Mouse (Mus musculus) adipocyte (in vitro differentiated cells): ENCODE data around the gene Cpne5.
A peak's percentile ranks its signal among the peaks of the same experiment; 100 is the strongest.

Source experiments
- DNase-seq: peaks from one replicate; pipeline ENCODE4 v3.0.0-alpha.2; 2016; ENCODE audit warnings: low spot score

Cpne5 gene

DNA sequence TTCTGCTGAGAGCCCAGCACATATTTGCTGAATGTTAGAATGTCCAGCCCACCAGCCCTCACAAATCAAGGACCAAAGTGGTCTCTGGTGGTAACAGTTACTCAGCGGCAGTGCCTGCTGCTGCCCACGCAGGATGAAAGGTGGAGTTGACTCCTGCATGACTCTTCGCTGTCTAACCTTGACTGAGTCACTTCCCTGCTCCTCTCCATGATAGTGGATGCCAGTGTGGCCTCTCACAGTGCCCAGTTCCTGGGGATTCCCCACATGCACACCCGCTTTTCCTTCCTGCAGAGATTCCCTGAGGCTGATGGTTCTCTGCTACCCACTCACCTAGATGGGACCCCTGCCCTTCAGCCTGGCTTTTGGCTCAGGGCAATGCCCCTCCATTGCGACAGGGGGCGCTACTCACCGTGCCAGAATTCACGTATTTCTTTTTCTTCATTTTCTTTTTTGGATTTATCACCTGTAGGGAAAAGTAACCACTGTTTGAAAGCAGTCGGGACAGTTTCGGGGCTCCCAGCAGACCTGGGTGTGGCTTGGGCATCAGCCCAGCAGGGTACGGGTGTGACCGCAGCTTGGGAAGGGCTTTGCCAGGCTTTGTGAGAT lies 68.9 kb downstream of the Cpne5 start:
- DNase-seq, result no peak

DNA sequence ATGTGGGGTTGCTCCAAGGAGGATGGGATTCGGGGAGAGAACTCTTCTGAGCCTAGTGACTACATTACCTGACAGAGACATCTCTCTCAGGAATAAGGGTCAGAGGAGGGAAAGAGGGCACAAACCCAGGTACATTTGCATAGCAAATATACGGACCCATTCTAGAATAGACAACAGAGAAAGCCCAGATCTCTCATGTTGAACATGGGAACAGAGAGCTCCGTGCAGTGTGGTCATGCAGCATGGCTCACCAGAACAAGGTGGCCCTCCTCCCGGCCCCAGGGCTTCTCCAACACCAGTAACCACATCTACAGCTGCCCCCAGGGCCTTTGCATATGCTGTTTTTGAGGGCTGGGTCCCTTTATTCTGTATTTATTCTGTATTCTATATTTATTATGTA lies 69.5 kb downstream of the Cpne5 start:
- no peak for DNase-seq

DNA sequence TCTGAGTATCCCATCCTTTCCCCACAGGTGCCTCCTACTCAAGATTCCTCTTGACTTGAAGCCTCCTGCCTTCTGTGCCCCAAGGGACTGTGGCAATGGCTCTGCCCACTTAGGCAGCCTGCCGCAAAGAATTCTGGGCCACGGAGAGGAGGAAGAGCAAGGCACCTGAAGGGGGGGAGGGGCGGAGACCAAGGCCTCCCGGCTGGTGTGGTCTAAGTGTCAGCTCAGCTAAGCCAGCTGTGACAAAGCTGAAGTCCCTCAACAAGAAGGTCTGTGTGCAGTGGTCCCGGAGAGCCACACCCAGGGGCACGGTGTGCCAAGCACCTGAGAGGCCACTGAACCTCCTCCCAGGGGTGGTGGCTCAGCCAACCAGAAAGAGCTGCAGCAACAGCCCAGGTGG lies 70.6 kb downstream of the Cpne5 start:
- no peak for DNase-seq

DNA sequence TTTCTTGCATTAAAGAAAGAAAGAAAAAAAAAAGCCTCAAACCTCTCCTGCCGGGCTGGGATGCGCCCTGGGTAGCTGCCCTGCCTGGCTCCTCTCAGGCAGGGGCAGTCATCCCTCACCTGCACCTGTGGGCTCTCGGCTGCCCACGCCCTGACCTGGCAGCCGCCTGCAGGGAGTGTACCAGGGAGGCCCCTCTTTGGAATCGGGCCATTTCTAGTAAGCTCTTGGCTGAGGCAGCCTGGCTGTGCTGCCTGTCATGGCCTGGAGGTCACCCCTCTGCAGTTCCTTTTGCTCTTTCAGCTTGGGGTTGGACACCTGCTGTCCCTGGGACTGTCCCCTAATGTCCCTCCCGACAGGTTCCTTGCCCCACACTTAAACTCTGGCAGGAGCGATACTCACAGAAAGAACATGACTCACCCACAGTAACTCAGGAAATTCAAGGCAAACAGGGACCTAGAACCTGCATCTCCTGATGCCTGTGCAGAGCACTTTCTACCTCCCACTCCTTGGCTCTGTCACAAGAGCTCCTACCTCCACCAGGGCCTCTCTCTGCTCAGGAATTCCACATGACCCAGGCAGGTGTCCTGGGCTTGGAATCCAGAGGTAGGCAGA lies 71.9 kb downstream of the Cpne5 start:
- DNase-seq, result no peak

DNA sequence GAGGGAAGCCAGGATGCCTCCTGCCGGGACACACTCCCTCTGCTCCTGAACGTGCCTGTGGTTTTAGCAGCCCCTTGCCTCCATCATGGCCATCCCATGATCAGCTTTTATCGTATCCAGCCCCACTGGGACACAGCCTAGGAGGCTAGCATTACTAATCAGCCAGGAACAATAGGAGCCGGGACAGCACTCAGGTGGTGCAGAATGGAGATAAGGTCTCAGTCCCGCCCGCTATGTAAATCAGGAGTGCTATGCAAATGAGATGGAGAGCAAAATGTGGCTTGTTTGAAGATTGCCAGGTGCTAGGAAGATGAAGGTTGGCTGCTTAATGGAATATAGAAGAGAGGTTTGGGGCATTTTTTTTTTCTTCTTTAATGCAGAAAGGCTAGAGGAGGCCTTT lies 72.5 kb downstream of the Cpne5 start:
- DNase-seq, result no peak

DNA sequence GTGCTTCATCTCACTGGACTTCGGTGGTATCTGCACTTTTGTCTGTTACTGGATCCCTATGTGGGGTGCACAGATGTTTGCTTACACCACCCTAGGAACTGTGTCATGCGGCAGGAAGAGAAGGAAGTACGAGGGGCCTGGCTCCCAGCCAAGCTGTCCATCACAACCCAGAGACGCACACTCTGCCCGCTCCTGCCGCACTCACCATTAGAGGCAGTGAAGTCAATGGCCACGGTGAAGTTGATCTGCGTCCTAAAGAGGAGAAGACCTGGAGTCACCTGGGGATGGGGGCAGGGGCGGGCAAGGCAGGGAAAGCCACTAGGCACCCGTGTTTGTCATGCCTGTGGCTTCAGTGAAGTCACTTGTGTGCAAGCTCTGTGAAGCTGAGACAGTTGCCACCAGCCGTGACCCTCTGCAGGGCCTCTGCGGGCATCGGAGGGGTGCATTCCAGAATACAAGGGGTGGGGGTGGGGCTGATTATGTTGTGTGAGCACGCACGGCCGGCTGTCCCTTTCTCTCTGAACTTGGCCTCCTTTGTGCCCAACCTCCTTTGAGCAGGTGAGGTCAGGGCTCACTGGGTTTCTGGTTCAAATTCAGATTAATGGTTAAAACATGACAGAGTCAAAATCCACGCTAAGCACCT lies 73.4 kb downstream of the Cpne5 start:
- DNase-seq, result no peak

DNA sequence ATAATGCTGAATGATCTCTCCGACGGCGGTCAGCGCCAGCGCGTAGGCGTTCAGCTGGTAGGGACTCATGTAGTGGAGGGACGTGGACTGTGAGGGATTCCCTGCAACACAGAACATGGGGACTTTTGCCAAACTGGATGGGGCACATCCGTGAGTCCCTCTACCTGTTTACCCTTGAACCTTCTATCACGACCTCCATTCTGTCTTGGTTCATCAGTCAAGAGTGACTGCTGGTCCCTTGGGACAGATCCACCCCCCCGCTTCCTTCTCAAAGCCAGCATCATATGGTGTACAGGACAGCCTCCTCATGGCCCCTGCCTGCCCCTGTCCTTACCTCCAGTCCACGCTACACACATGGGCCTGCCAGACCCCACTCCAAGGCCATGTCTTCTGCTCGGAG lies 75.6 kb downstream of the Cpne5 start:
- DNase-seq, result no peak

DNA sequence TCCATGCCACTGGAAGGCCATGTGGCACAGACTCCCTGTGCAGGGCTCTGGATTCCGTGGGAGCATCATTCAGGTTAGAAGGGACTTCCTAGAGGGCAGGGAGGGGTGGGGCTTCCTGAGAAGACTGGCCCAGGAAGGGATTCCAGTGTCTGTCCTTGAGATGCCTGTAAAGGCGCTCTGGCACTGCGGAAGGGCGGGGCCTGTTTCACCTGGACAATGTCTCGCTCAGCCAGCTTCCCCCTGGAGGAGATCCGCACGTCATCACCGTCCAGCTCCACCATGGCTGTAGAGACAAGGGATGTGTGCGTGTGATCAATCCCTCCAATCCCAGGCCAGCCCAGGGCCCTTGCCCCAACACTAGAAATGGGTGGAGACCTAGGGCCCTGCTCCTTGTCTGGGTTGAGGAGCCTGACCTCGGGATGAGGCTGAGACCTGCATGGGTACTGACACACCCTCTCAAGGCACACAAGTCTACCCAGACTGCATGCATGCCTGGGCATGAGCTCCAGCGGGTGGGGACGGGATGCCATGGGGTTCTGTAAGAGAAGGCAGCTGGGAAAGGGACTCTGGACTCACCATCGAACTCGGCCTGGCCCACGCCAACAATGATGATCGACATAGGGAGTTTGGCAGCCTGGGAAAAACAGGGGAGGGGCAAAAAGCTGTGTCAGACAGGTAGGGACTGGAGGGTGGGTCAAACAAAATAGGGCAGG lies 78.1 kb downstream of the Cpne5 start:
- no peak for DNase-seq

DNA sequence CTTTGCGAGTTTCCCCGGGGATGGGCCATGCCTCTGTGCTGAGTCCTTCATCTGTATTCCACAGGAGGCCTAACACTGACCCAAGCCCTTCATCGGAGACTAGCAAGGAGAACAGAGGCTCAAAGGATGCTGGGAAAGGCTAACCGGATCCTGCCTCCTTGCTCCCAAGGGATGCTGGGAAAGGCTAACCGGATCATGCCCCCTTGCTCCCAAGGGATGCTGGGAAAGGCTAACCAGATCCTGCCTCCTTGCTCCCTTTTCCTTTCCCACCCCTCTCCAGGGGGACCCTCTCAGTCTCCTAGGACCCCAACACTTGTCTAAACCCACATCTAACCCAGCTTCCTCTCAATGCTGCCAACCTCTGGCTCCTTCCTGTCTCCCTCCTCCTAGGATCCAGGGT lies 78.6 kb downstream of the Cpne5 start:
- DNase-seq, result no peak

DNA sequence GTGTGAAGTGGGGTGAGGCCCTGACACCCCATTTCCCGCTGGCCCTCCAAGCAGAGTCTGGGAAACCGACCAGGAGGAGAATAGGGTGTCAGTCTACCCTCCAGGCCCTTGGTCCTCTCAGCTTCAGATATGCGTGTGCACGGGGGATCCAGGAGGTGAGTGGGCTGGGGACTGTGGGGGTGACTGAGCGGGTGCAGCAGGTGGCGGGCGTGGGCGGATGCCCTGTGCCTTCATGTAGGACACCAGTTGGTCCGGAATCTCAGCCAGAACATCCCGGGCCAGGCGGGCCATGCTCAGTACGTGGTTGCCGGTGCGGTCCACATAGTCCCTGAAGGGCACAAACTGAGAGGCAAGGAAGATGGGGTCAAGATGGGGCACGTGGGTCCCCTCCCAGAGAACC lies 79.1 kb downstream of the Cpne5 start:
- no peak for DNase-seq

DNA sequence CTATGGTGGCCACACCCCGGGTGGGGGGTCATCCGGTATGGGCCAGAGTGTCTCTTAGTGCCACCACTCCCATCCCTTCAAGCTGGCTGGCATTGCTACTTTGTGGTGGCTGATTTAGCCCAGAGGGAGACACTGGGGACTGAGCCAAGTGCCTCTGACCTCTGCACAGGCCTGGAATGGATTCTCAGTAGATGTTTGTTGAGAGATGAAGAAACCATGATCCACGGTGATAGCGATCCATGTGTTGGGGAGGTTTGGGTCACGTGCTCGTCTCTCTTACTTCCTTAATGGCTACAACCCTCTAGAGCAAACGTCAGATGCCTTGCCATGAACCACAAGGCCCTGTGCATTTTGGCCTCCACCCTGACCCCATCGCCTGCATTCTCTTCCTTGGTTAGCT lies 81.1 kb downstream of the Cpne5 start:
- DNase-seq, result peak; percentile 94

DNA sequence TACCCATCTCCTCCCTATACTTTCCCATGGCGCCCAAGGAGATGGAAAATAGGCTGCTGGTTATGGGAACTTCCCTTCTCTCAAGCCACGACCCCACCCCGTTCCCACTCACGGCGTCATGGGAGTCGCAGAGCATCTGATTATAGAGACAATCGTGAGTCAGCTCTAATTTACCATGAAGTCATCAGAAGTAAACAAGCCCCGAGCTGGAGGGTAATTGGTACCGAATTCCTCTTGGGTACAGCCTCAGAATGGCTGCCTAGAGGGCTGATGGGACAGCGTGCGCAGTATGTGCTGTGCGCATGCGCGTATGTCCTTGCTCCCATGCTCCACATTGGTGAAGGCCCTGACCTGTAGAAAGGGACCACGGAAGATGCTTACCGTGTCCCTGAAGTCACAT lies 81.6 kb downstream of the Cpne5 start:
- peak; percentile 27 for DNase-seq

DNA sequence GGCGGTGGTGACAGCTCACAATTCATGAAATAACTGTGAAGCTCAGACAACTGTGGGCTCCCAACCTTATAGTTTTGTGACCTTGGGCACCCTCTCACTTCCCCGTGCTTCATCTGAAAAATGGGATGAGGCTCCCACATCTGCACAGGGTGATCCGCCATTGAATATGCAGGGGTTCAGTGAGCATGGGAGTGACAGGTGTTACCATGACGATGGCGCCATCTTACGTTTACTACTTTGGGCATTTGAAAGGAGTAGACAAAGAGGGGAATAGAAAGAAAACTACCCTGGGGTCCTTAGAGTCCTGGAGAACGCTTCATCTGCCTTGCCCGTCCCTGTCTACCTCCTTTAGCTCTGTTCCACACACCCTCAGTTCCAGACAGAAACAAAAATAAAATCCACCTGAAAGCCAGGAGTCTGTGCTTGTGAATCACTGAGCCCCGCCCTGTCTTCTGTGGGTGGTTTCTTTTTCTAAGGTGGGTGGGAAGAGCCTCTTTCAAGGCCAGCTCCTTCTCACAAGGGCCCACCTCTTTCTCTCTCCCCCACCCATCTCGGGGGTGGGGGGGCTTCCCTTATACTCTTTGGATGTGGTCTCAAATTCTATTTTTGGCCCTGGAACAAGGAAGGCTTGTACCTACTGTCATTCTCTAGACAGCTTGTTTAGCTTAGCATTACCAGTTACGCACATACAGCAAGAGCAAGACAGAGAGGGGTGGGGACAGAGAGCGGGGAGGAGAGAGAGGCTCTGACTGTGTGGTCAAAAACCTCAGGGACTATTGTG lies 82.4 kb downstream of the Cpne5 start:
- no peak for DNase-seq

DNA sequence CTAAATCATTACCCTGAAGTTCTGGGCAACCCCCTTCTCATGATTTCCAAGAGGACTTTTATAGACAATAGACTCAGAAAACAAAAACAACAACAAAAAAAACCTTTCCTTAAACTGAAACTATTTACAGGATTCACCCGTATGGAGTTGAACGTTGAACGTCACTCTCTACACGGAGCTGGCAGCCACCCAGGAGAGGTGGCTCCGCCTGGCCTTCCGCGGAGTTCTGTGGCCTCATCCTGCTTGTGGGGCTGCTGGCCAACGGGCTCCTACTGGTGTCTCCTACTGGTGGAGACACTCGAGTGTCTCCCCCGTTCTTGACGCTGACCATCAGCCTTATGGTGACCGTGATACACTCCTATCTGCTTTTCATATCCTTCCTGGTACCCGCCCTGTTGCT lies 83.7 kb downstream of the Cpne5 start:
- DNase-seq, result no peak

DNA sequence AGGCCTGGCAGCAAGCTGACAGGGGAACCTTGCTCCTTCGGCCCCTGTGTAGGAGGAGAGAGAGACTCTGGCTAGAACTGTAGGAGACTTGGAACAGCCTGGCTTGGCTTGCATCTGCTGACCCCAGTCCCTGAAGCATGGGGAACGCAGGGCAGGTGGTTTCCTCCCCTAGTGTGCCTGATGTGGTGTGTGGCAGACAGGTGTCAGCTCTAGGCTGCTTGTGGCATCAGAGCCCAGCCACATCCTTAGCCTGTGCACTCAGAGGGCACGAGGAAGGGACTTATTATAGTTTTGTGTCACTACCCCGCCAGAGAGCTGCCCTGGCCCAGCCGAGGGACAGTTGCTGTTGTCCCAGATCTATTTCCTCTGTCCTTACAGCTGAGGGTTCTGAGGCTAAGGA lies 85.4 kb downstream of the Cpne5 start:
- DNase-seq, result no peak

DNA sequence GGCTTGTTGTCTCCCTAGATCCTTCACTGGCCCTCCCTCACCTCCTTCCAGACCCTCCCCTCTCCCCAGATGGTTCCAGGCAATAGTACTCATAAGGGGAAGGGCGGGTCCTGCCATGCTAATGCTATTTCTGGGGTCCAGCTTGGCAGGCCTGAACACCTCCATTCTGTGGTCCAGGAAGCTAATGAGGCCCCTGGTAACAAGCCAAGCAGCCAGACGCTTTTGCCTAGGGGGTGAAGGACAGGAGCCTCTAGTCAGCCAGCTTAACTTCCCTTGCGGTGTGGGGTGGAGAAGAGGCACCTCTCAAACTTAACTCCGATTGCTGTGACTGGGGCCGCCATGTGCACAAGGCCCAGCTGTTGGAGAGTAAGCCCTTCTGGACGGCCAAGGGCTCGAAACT lies 88.2 kb downstream of the Cpne5 start:
- DNase-seq, result no peak

DNA sequence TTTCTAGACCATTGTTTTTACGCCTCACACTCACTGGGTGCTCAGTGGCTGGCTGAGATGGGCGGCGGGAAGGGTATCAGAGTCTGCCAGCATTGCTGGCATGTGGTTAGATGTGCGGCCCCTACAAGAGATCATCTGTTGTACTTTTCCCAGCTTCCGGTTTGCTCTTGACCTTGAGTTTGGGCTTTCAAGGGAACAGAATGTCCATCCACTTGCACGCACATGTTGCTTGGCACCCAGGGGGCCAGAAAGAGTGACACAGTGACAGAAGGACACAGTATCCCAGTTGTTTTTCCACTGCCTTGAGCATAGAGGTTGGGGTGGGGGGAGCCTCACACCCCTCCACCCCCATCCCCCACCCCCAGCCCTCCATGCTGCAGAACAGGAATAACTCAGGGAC lies 90.2 kb downstream of the Cpne5 start:
- DNase-seq, result no peak

DNA sequence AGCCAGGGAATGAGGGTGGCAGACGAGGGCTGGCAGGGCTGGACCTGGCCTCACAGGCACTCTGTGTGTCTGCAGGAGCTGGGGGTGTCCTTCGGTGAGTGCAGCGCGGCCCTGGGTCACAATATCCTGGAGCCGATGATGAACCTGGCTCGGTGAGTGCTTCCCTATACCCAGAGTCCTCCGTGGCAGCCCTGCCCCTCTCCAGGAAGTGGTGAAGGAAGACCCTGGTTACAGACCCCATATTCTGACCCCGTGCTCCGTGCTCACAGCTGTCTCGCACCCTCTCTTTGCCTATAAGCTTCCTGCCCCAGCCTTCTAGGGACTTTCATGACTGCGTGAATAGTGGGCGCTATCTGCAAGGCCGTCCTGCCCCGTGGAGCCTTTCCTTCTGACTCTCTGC lies 90.7 kb downstream of the Cpne5 start:
- DNase-seq, result no peak

DNA sequence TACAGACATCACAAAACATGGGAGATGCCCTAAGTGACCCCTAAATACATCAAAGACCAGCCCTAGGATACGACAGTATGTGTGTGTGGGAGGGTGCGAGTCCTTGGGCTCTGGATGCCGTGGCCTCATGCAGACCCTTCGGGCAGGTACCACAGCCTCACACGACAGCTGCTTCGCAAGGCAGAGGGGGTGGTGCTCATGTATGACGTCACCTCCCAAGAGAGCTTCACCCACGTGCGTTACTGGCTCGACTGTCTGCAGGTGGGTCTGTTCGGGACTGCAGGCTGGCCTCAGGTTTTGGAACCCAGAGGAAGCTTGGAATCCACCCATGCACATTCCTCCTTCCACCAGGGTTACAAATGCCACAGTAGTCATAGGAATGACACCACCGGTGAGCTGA lies 92.9 kb downstream of the Cpne5 start:
- DNase-seq, result no peak

DNA sequence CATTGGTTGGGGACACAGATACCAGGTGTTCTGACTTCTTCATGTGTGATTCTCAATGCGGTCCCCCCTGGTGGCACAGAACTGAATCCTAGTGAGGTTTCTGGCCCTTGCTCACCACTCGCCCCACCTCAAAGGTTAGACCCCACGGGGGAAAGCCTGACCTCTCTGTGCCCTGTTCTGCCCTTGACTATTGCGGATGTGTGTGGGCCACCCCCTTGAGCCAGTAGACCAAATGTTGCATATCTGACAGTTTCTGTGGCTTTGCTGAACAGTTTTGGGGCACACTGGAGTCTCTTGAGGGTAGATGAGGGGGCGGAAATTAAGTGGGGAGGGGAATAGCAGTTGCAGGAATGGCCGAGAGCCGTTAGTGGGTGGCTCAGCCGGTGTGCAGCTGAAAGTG lies 94.7 kb downstream of the Cpne5 start:
- DNase-seq, result no peak

DNA sequence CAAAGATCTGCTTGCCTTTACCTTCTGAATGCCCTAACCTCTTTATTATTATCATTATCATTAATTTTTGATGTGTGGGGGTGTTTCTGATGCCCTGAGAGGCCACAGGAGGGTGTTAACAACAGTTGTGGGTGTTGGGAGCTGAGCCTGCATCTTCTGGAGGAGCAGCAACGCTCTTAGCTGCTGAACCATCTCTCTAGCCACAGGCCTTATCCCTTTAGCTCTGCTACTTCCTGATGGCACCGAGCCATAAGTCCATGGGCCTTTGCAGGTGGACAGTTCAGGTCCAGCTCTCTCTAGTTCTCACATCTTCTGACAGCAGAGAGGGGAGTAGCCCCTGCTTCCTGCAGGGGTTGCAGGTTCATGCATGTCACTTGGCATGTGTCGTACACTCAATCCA lies 96.4 kb downstream of the Cpne5 start:
- DNase-seq, result no peak

DNA sequence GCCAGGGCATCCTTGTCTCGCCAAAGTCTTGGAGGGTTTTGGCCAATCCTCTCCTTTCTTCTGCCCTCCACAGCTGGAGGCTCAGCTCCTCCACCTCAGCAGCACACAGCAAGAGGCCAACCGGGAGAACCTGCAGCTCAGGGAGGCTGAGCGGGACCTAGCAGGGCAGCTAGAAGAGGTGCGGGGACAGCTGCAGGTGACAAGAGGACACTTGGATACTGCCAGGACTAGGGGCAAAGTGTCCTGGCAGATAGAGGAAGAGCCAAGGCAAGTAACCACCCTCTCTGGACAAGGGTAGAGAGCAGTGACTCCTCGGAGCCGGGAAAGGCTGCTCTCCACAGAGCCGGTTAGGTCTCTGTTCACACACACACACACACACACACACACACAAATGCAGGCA lies 100.1 kb downstream of the Cpne5 start:
- no peak for DNase-seq

DNA sequence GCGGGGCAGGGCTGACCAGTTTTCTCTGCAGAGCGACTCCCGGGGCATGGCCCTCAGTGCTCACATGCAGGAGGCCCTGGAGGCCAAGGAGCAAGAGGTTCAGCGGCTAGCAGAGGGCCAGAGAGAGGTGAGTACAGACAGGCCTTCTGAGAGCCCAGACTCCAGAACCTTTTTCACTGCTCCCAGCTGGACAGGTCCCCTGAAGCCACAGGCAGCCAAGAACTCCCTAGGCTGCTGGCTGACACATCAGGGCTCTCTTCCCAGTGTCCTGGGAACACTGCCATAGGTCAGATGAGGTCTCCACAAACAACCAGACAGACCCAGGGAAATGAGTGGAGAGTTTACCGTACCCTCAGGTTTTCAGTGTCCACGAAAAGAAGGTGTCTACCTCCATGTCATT lies 101.7 kb downstream of the Cpne5 start:
- peak; percentile 97 for DNase-seq
